Mouse (Mus musculus) forebrain, embryonic 11.5 days (tissue): ENCODE results near the gene Gm20683. TPM values are rescaled to one million over a fixed set of nuclear protein-coding genes. Genes with fewer than 3 reads are reported as not detected.

Experiments
- ATAC-seq: fragments of 200-750 bp; cut with Nextera tagmentation; replicated peaks from 2 replicates; pipeline ENCODE4 v1.8.0; 2017; ENCODE audit warnings: moderate TSS enrichment; ENCODE audit not compliant: low FRiP score
- DNase-seq: peaks from one replicate; pipeline ENCODE4 v3.0.0-alpha.2; 2017; ENCODE audit warnings: low spot score
- H3K27ac ChIP-seq: fragments of 300-500 bp; sonication (generic); 2 replicates; pipeline ENCODE4 v1.5.1; 2014; ENCODE audit warnings: low read depth, low read length
- H3K27me3 ChIP-seq: fragments of 300-500 bp; sonication (generic); 2 replicates; pipeline ENCODE4 v1.6.1; 2014; ENCODE audit warnings: mild to moderate bottlenecking, low read length, mixed read lengths; ENCODE audit not compliant: control insufficient read depth, insufficient read depth
- H3K36me3 ChIP-seq: fragments of 300-500 bp; sonication (generic); 2 replicates; pipeline ENCODE4 v1.6.1; 2014; ENCODE audit warnings: mild to moderate bottlenecking, low read length, moderate library complexity, mixed read lengths; ENCODE audit not compliant: control insufficient read depth, insufficient read depth
- H3K4me1 ChIP-seq: fragments of 300-500 bp; sonication (generic); replicated peaks from 2 replicates; pipeline ENCODE4 v1.6.1; 2014; ENCODE audit warnings: low read length, mixed read lengths; ENCODE audit not compliant: control insufficient read depth, insufficient read depth
- H3K4me2 ChIP-seq: fragments of 300-500 bp; sonication (generic); 2 replicates; pipeline ENCODE4 v1.6.1; 2014; ENCODE audit warnings: low read depth, mild to moderate bottlenecking, low read length, moderate library complexity, mixed read lengths; ENCODE audit not compliant: severe bottlenecking
- H3K4me3 ChIP-seq: fragments of 300-500 bp; sonication (generic); 2 replicates; pipeline ENCODE4 v1.5.1; 2014; ENCODE audit warnings: low read depth, low read length
- H3K9ac ChIP-seq: fragments of 300-500 bp; sonication (generic); 2 replicates; pipeline ENCODE4 v1.6.1; 2014; ENCODE audit warnings: low read length
- H3K9me3 ChIP-seq: fragments of 300-500 bp; sonication (generic); 2 replicates; pipeline ENCODE4 v1.6.1; 2016; ENCODE audit warnings: low read length, mixed read lengths; ENCODE audit not compliant: control insufficient read depth
- WGBS: fragments of 180-500 bp; shearing (Covaris S2); extraction: QIAGEN DNeasy Blood & Tissue Kit; methylation state at CpG from one replicate; pipeline ENCODE4 v1.1.7; 2014; 5-methylcytosine and 5-hydroxymethylcytosine counted together
- polyA plus RNA-seq: library from polyadenylated mRNA; unstranded; fragments of >200 nt; fragmentation: Nextera tagmentation; extraction: Ambion mirVana; gene quantifications from 2 replicates; pipeline ENCODE4 v1.2.1, GENCODE M21; 2014

Gm20683 gene
- polyA plus RNA-seq, 1 experiment from 2014 or later = 1.9 TPM

DNA sequence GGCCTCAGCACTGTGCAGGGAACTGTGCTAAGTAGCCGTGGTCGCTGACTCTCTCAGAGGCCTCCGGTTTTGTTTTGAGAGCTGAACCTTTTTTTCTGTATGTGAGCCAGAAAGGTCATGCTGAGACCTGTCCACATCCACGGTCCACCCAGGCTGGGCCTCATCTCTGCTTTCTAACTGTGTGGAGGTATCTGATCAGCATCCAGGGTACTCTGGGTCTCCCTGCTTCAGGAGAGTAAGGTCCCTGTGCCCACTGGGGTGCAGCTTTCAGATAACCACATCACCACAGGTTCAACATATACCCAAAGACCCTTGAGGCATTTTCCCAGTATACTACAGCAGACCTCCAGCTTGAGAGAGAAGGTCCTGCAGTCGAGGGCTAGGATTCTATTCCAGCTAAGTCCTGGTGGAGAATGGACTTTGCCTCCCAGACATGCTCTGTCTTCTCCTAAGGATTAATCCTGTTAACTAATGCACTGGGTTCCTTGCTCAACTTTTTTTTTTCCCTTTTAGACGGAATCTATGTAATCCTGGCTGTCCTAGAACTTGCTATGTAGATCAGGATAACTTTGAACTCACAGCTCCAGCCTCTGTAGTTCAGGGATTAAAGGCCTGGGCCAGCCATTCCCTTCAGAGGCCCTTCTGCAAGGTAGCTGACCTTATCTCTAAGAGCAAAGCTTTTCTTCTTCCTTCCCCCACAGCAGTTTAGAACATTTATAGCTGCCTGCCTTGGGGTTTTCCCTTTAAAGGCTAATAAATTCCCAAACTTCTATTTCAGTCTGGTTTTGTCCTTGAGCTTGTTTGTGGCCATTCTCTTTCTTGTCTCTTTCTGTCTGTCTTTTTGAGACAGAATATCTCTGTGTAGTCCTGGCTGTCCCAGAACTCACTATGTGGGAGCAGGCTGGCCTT is 20.4 kb upstream of the Gm20683 start:
- H3K4me1 ChIP-seq = peaks cover 14% of the 10 kb centered on the region
- H3K27me3 ChIP-seq = no peaks in the 10 kb centered on the region
- no peak for DNase-seq
- peak; percentile 49; the same call in 1 of the 2 replicates for ATAC-seq
- no peaks in the 10 kb centered on the region for H3K36me3 ChIP-seq
- H3K4me3 ChIP-seq = peak overlapping the region; percentile 64
- H3K4me2 ChIP-seq = peak overlapping the region; percentile 92
- 10% methylated on average over 6 of the region's 6 CpGs for WGBS
- H3K9me3 ChIP-seq = no peaks in the 10 kb centered on the region
- H3K27ac ChIP-seq = peak overlapping the region; percentile 76; the same call in 1 of the 2 replicates
- peak overlapping the region; percentile 84 for H3K9ac ChIP-seq

DNA sequence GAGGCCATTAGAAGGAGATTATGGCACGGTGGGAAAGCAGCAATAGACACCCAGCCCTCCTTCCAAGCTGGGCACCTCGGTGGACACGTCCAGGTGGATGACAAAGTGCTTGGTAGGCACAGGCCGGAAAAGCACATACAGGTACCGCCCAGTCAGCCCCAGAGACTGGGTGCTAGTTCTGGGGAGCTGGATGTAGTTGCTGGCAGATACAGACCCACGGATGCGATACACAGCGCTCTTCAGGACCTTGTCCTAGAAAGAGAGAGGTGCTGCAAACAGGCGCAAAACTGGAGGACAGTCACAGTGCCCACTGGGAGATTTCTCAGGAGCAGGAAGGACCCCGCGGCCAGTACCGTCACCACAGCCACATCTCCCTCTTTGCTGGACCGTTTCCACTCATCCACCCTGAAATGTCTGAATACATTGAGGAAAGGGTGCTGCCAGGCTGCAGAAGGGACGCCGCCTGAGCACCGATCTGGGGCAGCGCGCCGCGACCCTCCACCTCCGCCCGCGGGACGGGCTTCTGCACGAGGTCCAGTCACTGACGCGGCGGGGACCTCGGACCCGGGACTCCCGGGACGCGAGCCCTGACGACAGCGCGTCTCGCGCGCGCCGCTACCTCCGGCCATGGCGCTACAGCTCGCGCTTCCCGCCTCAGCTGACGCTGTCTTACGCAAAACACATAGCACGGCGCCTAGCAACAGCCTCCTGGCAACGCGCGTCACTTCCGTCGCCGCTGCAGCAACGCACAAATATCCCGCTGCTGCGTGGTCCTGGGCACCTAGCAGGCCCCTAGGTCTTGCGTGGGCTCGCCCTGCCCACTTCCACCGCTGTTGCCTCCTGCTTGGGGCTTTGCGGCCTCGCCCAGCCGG is 19.5 kb upstream of the Gm20683 start, which contains the start of gene Wdr90:
Gene Wdr90, minus strand, starts transcription at position 670 of the 872 bp plus-strand sequence.
- peak; percentile 93 for DNase-seq
- peak within 1 kb of the TSS; percentile 92 for H3K4me2 ChIP-seq
- no peaks in the 10 kb centered on the region for H3K9me3 ChIP-seq
- no peaks in the 10 kb centered on the region for H3K27me3 ChIP-seq
- peaks cover 14% of the 10 kb centered on the region for H3K4me1 ChIP-seq
- H3K4me3 ChIP-seq = peak within 1 kb of the TSS; percentile 64
- peak within 1 kb of the TSS; percentile 84 for H3K9ac ChIP-seq
- H3K27ac ChIP-seq = peak within 1 kb of the TSS; percentile 76
- no peaks in the 10 kb centered on the region for H3K36me3 ChIP-seq
- ATAC-seq = peak; percentile 96
- 4% methylated on average over 65 of the region's 65 CpGs for WGBS

DNA sequence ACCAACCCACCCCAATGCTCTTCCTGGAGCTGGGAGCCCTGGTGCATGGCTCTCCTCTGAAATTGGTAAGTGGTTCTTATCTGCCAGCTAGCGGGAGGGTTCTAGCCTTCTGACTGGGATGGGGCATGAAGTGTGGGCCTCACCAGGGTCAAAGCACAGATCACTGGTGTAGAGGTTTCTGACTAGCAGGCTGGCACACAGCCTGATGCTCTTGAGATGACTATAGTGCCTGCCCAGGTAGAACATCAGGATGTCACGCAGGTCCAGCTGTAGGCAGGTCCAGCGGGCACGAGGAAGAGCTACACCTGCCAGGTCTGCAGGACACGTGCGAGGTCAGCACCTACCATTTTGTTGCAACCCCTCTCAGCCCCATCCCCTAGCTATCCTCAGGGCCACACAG is 18.7 kb upstream of the Gm20683 start:
- Histone ChIP-seq H3K9ac (peak overlapping the region; percentile 84), H3K27ac (no peak overlapping the region), H3K4me3 (peak overlapping the region; percentile 64), H3K36me3 (no peaks in the 10 kb centered on the region), H3K9me3 (no peaks in the 10 kb centered on the region), H3K27me3 (no peaks in the 10 kb centered on the region), H3K4me1 (peaks cover 14% of the 10 kb centered on the region), H3K4me2 (peak overlapping the region; percentile 92)
- 94% methylated on average over 6 of the region's 6 CpGs for WGBS
- no peak for DNase-seq
- ATAC-seq = no peak

DNA sequence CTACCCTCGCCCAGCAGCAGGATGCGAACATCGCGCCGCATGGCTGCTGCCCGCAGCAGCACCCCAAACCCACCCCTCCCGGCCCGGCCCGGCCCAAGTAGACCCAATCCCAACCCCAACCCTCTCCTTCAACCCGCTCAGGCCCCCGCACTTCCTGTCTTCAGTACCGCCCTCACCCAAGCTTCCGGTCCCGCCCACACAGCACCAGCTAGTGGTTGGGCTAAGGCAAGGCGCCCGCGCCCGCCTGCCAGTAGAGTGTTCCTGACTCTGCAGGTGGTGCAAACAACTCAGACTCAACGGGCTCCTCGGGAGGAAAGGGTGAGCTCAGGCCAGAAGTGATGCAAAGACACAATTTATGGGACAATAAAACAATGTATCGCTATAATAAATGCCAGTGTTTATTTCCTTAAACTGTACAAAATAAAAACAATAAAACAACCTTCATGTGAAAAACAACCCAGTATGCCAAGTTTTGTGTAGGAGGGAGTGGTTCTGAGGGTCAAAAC is 2.9 kb upstream of the Gm20683 start, which contains the start of gene Rhot2:
Gene Rhot2, minus strand, starts transcription at position 456 of the 506 bp plus-strand sequence.
- H3K4me2 ChIP-seq = peak within 1 kb of the TSS; percentile 97
- ATAC-seq (peak; percentile 96), DNase-seq (peak; percentile 96)
- peaks cover 6% of the 10 kb centered on the region for H3K4me1 ChIP-seq
- H3K27ac ChIP-seq = peak within 1 kb of the TSS; percentile 25; the same call in 1 of the 2 replicates
- peak within 1 kb of the TSS; percentile 84 for H3K9ac ChIP-seq
- H3K36me3 ChIP-seq = peaks cover 22% of the 10 kb centered on the region
- H3K27me3 ChIP-seq = no peaks in the 10 kb centered on the region
- H3K9me3 ChIP-seq = no peaks in the 10 kb centered on the region
- 3% methylated on average over 21 of the region's 21 CpGs for WGBS
- peak within 1 kb of the TSS; percentile 83 for H3K4me3 ChIP-seq

DNA sequence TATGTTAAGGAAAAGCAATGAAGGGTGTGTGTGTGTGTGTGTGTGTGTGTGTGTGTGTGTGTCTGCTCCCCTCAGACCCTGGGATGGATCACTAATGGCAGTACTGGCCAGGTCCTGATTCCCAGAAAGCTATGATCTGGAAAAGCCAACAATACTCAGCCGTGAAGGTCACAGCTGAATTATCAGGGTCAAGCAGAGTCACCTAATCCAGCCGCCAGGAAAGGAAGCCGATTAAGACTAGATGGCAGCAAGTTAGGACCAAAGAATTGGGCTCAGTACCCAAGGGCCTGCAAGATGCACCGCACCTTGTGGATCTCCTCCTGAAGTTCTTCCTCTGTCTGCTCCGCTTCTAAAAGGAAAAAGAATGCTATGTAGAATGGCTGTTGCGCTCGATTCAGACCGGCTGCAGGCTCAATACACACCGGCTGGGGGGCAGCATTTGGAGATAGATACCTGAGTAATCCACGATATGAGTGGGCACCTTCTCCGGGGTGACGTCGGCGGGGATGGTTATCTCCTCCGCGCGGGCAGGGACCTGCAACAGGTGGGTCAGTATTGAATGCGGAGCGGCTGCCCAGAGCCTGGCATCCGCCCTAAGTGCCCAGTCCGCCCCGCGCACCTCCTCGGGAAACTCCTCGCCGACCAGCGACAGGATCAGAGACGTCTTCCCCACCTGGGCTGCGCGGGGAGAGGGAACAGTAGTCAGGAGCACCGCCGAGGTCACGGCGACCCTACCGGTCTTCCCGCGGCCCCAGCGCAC is 2.3 kb upstream of the Gm20683 start:
- Histone ChIP-seq H3K27ac (peak overlapping the region; percentile 25; the same call in 1 of the 2 replicates), H3K4me1 (peaks cover 6% of the 10 kb centered on the region), H3K4me2 (peak overlapping the region; percentile 97), H3K4me3 (peak overlapping the region; percentile 83), H3K27me3 (no peaks in the 10 kb centered on the region), H3K36me3 (peaks cover 22% of the 10 kb centered on the region), H3K9me3 (no peaks in the 10 kb centered on the region), H3K9ac (peak overlapping the region; percentile 84)
- DNase-seq (no peak), ATAC-seq (0 out of 2 replicates have a peak, but pooled peaks have one; percentile 4)
- WGBS = 3% methylated on average over 38 of the region's 38 CpGs

DNA sequence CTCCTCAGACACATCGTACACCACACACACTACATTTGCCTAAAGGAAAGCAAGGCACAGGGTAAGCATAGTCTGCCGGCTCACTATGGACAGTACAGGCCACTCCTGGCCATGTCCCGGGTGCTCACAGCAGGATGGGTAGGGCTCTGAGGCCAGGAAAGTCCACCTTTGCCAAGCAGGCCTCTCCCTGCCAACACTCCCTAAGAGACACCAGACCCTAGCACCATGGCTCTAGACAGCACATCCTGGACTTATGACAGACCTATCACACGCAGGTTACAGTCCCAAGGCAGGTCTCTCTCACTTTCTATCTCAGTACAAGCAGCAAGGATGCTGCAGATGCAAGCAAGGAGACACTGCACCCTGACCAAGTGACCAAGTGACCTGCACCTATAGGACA is 1.6 kb upstream of the Gm20683 start:
- Histone ChIP-seq H3K36me3 (peaks cover 19% of the 10 kb centered on the region), H3K4me3 (peak overlapping the region; percentile 83), H3K9me3 (no peaks in the 10 kb centered on the region), H3K27ac (no peak overlapping the region), H3K4me2 (peak overlapping the region; percentile 97), H3K4me1 (peaks cover 6% of the 10 kb centered on the region), H3K27me3 (no peaks in the 10 kb centered on the region), H3K9ac (no peak overlapping the region; the same call in 1 of the 2 replicates)
- 92% methylated on average over 4 of the region's 4 CpGs for WGBS
- DNase-seq (no peak), ATAC-seq (no peak)

DNA sequence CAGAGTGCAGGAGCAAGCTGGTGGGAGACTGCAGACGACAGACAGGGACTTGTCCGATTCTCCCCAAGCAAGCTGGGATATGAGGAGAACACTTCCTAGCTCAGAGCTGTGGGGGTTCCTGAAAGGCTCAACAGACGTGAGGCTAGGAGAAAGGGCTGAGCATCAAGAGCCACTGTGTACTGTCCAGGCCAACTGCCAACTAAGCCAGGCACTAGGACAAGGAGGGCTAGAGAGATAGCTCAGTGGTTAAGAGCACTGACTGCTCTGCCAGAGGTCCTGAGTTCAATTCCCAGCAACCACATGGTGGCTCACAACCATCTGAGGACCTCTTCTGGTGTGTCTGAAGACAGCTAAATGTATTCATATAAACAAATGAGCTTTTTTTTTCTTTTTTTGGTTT is 946 bp upstream of the Gm20683 start:
- Histone ChIP-seq H3K4me1 (peaks cover 7% of the 10 kb centered on the region), H3K4me3 (no peak overlapping the region), H3K9ac (no peak overlapping the region), H3K36me3 (peaks cover 19% of the 10 kb centered on the region), H3K9me3 (no peaks in the 10 kb centered on the region), H3K4me2 (no peak overlapping the region), H3K27me3 (no peaks in the 10 kb centered on the region), H3K27ac (no peak overlapping the region)
- ATAC-seq (no peak), DNase-seq (no peak)
- WGBS = 81% methylated on average over 3 of the region's 3 CpGs
